Mouse (Mus musculus): ENCODE results near the gene Gm49361.

DNA sequence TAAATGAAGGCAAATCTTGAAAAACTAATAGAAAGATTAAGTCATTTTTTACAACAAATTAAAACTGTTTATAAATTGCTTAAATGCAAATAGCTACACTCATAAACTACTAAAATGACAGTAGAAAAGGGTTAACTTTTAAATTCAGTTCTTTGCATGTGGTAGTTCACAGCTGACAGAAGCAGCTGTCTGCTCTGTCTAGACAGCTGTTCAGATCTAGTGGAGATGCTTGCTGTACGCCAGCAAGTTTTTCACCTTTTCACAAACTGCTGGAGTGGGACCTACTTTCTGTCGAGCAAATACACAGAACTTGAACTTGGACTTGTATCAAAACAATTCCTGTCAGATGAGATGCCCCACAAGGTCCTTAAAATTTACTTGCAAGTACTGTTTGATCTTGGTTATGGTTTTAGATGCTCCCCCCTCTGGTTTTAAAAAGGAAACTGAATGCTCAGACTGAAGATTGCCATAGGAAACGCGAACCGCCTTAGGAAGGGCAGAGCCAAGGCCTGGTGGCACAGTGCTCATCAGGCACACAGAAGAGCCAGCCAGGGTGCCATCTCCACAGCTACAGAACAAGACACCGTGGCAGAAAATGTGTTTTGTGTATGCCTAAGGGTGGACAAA lies 129.5 kb downstream of the Gm49361 start:
- TF ChIP-seq POLR2A (IDR thresholded peaks at IDR 0.05; ENCODE audit: insufficient read depth, low read depth, low read length) (no peak), EP300 (IDR thresholded peaks at IDR 0.05; ENCODE audit: insufficient read depth, low read depth, low read length) (no peak)
